Mouse (Mus musculus): ENCODE results near the gene Snai3. TPM values are rescaled to one million over a fixed set of nuclear protein-coding genes. Genes with fewer than 3 reads are reported as not detected.

Snai3 gene
- total and polyA plus RNA-seq, 3 experiments = 0.06 TPM; not detected in 2

DNA sequence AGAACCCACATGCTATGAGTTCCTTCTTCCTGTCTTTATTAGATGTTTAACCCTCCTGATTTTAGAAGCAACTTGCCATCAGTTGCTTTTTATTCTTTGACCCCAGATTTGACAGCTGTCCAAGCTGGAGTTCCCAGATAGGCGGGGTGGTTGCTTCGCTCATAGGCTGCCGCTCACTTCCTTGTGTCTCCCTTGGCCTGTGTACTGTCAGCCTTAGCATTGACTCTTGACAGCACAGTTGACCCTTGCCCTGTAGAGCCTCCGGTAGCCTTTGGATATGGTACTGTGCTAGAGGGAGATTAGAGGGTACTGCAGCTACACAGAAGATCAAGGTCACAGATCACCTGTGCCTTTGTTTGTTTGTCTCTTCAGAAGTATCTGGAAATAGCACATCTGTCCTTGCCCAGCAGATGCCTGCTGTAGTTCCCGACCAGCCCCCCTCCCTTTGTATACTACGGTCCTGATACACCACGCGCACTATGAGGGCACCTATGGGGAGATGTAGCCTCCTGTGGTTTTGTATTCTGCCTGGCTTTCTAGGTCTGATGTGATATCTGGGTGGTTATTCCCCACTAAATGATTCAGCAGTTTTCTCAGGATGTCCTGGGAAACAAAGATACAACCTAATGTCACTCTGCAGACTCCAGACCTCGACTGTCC, 55.3 kb downstream of the Snai3 start:
- Histone ChIP-seq H3K27ac (ENCODE audit: control insufficient read depth, low read depth, low read length) (no peak overlapping the region), H3K27me3 (ENCODE audit: control insufficient read depth in 1 of 2, insufficient read depth in 2 of 2, low read length in 2 of 2) (no peaks in the 10 kb centered on the region), H3K9ac (ENCODE audit: control insufficient read depth, low read depth, low read length, poor library complexity, severe bottlenecking) (no peak overlapping the region)

More for the DNA sequence above, 55.3 kb downstream of the Snai3 start:
- DNase-seq (ENCODE audit: low read depth, low spot score) = no peak
- no peaks in the 10 kb centered on the region for H3K9me3 ChIP-seq (replicated peaks; ENCODE audit: insufficient read depth, low read length)
- TF ChIP-seq EP300 (IDR thresholded peaks at IDR 0.05; ENCODE audit: low read depth in 1 of 2, low read length in 2 of 2) (0 out of 4 replicates have a peak, but pooled peaks of 1 of the 2 experiments have one; percentile 28), MAZ (IDR thresholded peaks at IDR 0.05; ENCODE audit: low read depth, low read length) (no peak), KAT2A (conservative IDR thresholded peaks at IDR 0.05; ENCODE audit: low read depth, low read length) (no peak), MAX (IDR thresholded peaks at IDR 0.05; ENCODE audit: low read length) (no peak), MAFK (IDR thresholded peaks at IDR 0.05; ENCODE audit: borderline replicate concordance, low read depth, low read length) (no peak), ZMIZ1 (IDR thresholded peaks at IDR 0.05; ENCODE audit: low read depth, low read length) (no peak), SMC3 (IDR thresholded peaks at IDR 0.05; ENCODE audit: low read depth, low read length) (no peak), TCF12 (IDR thresholded peaks at IDR 0.05; ENCODE audit: low read depth, low read length) (no peak), ETS1 (IDR thresholded peaks at IDR 0.05; ENCODE audit: low read depth, low read length) (peak; percentile 47; the same call in 1 of the 2 replicates), USF2 (IDR thresholded peaks at IDR 0.05; ENCODE audit: borderline replicate concordance in 1 of 2, insufficient read depth in 1 of 2, low read depth in 1 of 2, low read length in 2 of 2) (no peak), GATA1 (IDR thresholded peaks at IDR 0.05; ENCODE audit: low read depth, low read length) (no peak), HCFC1 (IDR thresholded peaks at IDR 0.05; ENCODE audit: low read depth, low read length) (no peak), NELFE (IDR thresholded peaks at IDR 0.05; ENCODE audit: low read depth, low read length) (no peak), TBP (IDR thresholded peaks at IDR 0.05; ENCODE audit: low read depth, low read length) (no peak)
- peaks cover 0 to 37% of the 10 kb centered on the region in 2 experiments; a peak in 3 of 4 replicates for H3K36me3 ChIP-seq (ENCODE audit: control insufficient read depth in 1 of 2, insufficient read depth in 2 of 2, low read length in 2 of 2)
- no peak overlapping the region for H3K4me3 ChIP-seq (ENCODE audit: control insufficient read depth in 1 of 2, insufficient read depth in 1 of 2, low read depth in 2 of 2, low read length in 2 of 2)
- H3K4me1 ChIP-seq (ENCODE audit: control insufficient read depth in 1 of 2, insufficient read depth in 2 of 2, low read length in 2 of 2) = peaks cover 2 to 6% of the 10 kb centered on the region in 2 experiments
- H3K79me2 ChIP-seq (ENCODE audit: control insufficient read depth, insufficient read depth, low read length, poor library complexity) = no peaks in the 10 kb centered on the region

Other genes starting within 250 kb of the Snai3 start
- gene Zfpm1, start 178.6 kb downstream of the Snai3 start, total RNA-seq (2012; rRNA removed) = 104 and 133 TPM in 2 replicates
- gene Zfpm1, start 178.6 kb downstream of the Snai3 start, polyA plus RNA-seq (2012; ENCODE audit: insufficient read depth in 1 of 2, insufficient read length in 2 of 2, low read depth in 1 of 2, low replicate concordance in 2 of 2, missing spikeins in 1 of 2) = 100 to 1,000 TPM; 260 to 343 TPM
- 0.12 TPM in 1 of 2 replicates, not detected in the other for gene Trhr2, start 100.0 kb downstream of the Snai3 start, total RNA-seq (2012; rRNA removed)
- under 1 TPM in 1 of 2 experiments, not detected in 1; 0.07 TPM for gene Trhr2, start 100.0 kb downstream of the Snai3 start, polyA plus RNA-seq (2012; ENCODE audit: insufficient read depth in 1 of 2, insufficient read length in 2 of 2, low read depth in 1 of 2, low replicate concordance in 2 of 2, missing spikeins in 1 of 2)
- 84.3 and 98.5 TPM in 2 replicates for gene Zc3h18, start 84.1 kb downstream of the Snai3 start, total RNA-seq (2012; rRNA removed)
- 100 to 1,000 TPM in 1 of 2 experiments, 10 to 100 TPM in 1; 30.2 to 122 TPM for gene Zc3h18, start 84.1 kb downstream of the Snai3 start, polyA plus RNA-seq (2012; ENCODE audit: insufficient read depth in 1 of 2, insufficient read length in 2 of 2, low read depth in 1 of 2, low replicate concordance in 2 of 2, missing spikeins in 1 of 2)
- gene Il17c, start 38.7 kb downstream of the Snai3 start, total RNA-seq (2012; rRNA removed) = not detected in 2 replicates
- under 1 TPM in 1 of 2 experiments, not detected in 1; 0.43 TPM for gene Il17c, start 38.7 kb downstream of the Snai3 start, polyA plus RNA-seq (2012; ENCODE audit: insufficient read depth in 1 of 2, insufficient read length in 2 of 2, low read depth in 1 of 2, low replicate concordance in 2 of 2, missing spikeins in 1 of 2)
- 299 and 344 TPM in 2 replicates for gene Cyba, start 27.8 kb downstream of the Snai3 start, total RNA-seq (2012; rRNA removed)
- 100 to 1,000 TPM; 321 to 338 TPM for gene Cyba, start 27.8 kb downstream of the Snai3 start, polyA plus RNA-seq (2012; ENCODE audit: insufficient read depth in 1 of 2, insufficient read length in 2 of 2, low read depth in 1 of 2, low replicate concordance in 2 of 2, missing spikeins in 1 of 2)
- gene Mvd, start 17.3 kb downstream of the Snai3 start, total RNA-seq (2012; rRNA removed) = 20.6 and 20.8 TPM in 2 replicates
- gene Mvd, start 17.3 kb downstream of the Snai3 start, polyA plus RNA-seq (2012; ENCODE audit: insufficient read depth in 1 of 2, insufficient read length in 2 of 2, low read depth in 1 of 2, low replicate concordance in 2 of 2, missing spikeins in 1 of 2) = 10 to 100 TPM in 1 of 2 experiments, not detected in 1; 25.5 TPM
- gene Rnf166, start 15.3 kb upstream of the Snai3 start, total RNA-seq (2012; rRNA removed) = 12.0 and 18.6 TPM in 2 replicates
- gene Rnf166, start 15.3 kb upstream of the Snai3 start, polyA plus RNA-seq (2012; ENCODE audit: insufficient read depth in 1 of 2, insufficient read length in 2 of 2, low read depth in 1 of 2, low replicate concordance in 2 of 2, missing spikeins in 1 of 2) = 10 to 100 TPM in 1 of 2 experiments, not detected in 1; 37.7 TPM
- 44.4 and 57.4 TPM in 2 replicates for gene Ctu2, start 15.4 kb upstream of the Snai3 start, total RNA-seq (2012; rRNA removed)
- gene Ctu2, start 15.4 kb upstream of the Snai3 start, polyA plus RNA-seq (2012; ENCODE audit: insufficient read depth in 1 of 2, insufficient read length in 2 of 2, low read depth in 1 of 2, low replicate concordance in 2 of 2, missing spikeins in 1 of 2) = 10 to 100 TPM in 1 of 2 experiments, not detected in 1; 44.0 TPM
- gene Piezo1, start 90.6 kb upstream of the Snai3 start, total RNA-seq (2012; rRNA removed) = 144 and 155 TPM in 2 replicates
- 100 to 1,000 TPM in 1 of 2 experiments, 10 to 100 TPM in 1; 35.1 to 223 TPM for gene Piezo1, start 90.6 kb upstream of the Snai3 start, polyA plus RNA-seq (2012; ENCODE audit: insufficient read depth in 1 of 2, insufficient read length in 2 of 2, low read depth in 1 of 2, low replicate concordance in 2 of 2, missing spikeins in 1 of 2)
- gene Cdt1, start 107.3 kb upstream of the Snai3 start, total RNA-seq (2012; rRNA removed) = 64.3 and 74.6 TPM in 2 replicates
- gene Cdt1, start 107.3 kb upstream of the Snai3 start, polyA plus RNA-seq (2012; ENCODE audit: insufficient read depth in 1 of 2, insufficient read length in 2 of 2, low read depth in 1 of 2, low replicate concordance in 2 of 2, missing spikeins in 1 of 2) = 10 to 100 TPM in 1 of 2 experiments, not detected in 1; 84.5 TPM
- gene Aprt, start 116.2 kb upstream of the Snai3 start, total RNA-seq (2012; rRNA removed) = 239 and 243 TPM in 2 replicates
- 100 to 1,000 TPM in 1 of 2 experiments, not detected in 1; 287 TPM for gene Aprt, start 116.2 kb upstream of the Snai3 start, polyA plus RNA-seq (2012; ENCODE audit: insufficient read depth in 1 of 2, insufficient read length in 2 of 2, low read depth in 1 of 2, low replicate concordance in 2 of 2, missing spikeins in 1 of 2)
- 1.7 and 2.1 TPM in 2 replicates for gene Galns, start 150.7 kb upstream of the Snai3 start, total RNA-seq (2012; rRNA removed)
- gene Galns, start 150.7 kb upstream of the Snai3 start, polyA plus RNA-seq (2012; ENCODE audit: insufficient read depth in 1 of 2, insufficient read length in 2 of 2, low read depth in 1 of 2, low replicate concordance in 2 of 2, missing spikeins in 1 of 2) = 1 to 10 TPM in 1 of 2 experiments, not detected in 1; 3.0 TPM
- gene Trappc2l, start 150.9 kb upstream of the Snai3 start, total RNA-seq (2012; rRNA removed) = 21.6 and 21.7 TPM in 2 replicates
- 10 to 100 TPM in 1 of 2 experiments, not detected in 1; 15.1 TPM for gene Trappc2l, start 150.9 kb upstream of the Snai3 start, polyA plus RNA-seq (2012; ENCODE audit: insufficient read depth in 1 of 2, insufficient read length in 2 of 2, low read depth in 1 of 2, low replicate concordance in 2 of 2, missing spikeins in 1 of 2)
- gene Pabpn1l, start 162.0 kb upstream of the Snai3 start, total RNA-seq (2012; rRNA removed) = not detected in 2 replicates
- under 1 TPM in 1 of 2 experiments, not detected in 1; 0.15 TPM for gene Pabpn1l, start 162.0 kb upstream of the Snai3 start, polyA plus RNA-seq (2012; ENCODE audit: insufficient read depth in 1 of 2, insufficient read length in 2 of 2, low read depth in 1 of 2, low replicate concordance in 2 of 2, missing spikeins in 1 of 2)
- 10.5 and 11.1 TPM in 2 replicates for gene Cbfa2t3, start 238.4 kb upstream of the Snai3 start, total RNA-seq (2012; rRNA removed)
- 100 to 1,000 TPM in 1 of 2 experiments, not detected in 1; 102 TPM for gene Cbfa2t3, start 238.4 kb upstream of the Snai3 start, polyA plus RNA-seq (2012; ENCODE audit: insufficient read depth in 1 of 2, insufficient read length in 2 of 2, low read depth in 1 of 2, low replicate concordance in 2 of 2, missing spikeins in 1 of 2)

Measured in MEL (cell line).